Mouse (Mus musculus) T-helper 17 cell (primary cell): ENCODE data around the gene Tmed1.
"Not testable (repeated sequence)": the region's sequence is repeated elsewhere in the genome, so short reads cannot be mapped to it uniquely, and the experiment has no call there.

ENCODE experiments used
- in situ Hi-C, 2 experiments: fragments of 300-600 bp; cut with MboI, MseI; formaldehyde crosslinking; loops; 1 replicate in 1 of 2; 2 replicates in 1 of 2; pipeline ENCODE4 v1.15.1; 2025; ENCODE audit warnings: high pct_unique_total_duplicates in 2 of 2

Gene Tmed1

DNA sequence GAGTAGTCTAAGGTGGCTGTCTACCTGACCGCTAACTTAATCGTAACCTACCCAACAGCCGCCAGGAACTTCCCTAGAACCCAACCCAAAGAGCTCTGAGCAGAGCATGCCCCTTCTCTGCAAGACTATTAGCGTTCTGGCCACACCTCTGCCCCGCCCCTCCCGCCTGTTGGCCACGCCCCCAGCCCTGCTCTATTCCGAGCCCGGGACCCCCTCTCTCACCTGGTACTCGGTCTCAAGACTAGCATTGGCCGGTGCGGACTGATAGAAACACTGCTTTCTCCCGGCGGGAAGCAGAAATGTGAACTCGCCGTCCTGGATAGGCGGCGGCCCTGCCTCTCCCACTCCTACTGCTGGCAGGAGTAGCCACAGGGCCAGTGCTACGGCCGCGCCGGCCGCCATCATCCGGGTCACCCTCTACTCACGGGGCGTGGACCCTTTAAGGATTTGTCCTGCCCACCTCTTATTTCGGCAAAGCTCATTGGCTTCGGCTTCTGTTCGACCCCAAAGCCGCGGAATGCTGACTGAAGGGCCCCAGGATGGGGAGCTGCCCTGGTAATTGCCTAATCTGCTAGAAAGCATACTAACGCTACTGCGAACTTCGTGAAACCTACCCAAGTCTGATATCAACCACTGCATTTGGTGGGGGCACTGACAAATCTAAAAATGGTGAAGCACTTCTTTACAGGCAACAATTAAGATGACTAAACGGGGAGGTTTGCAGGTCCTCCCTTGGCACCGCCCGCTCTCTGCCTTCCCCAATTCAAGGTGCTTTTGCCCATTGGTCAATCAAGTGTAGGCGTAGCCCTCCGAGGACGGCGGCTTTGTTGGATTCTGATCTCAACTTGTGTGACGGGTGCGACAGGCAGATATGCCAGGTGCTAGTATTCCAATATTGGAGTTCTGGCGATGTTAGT lies at the start of gene Tmed1:
Gene Tmed1 (minus strand): TSS at position 481 of the 917 bp plus-strand sequence.
- in situ Hi-C loops = no loop called here

DNA sequence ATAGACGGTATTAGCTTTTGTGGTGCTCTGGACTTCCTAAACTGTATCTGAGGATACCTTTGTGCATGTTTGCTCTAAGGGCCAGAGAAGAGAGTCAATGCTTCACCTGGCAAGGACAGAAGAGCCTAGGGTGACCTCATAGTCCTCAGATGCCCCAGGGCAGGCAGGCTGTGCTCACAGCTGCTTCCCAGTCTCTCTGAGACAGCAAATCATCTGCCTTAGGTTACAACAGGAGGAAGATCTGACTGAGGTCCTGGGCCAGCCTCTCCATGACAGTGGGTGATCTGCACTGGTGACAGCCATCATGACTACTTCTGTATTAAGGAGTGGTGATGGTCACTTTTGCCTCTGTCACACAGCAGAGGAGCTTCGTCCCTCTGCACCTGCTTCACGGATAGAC lies 49.1 kb upstream of the Tmed1 start:
- in situ Hi-C loops = no loop called here

DNA sequence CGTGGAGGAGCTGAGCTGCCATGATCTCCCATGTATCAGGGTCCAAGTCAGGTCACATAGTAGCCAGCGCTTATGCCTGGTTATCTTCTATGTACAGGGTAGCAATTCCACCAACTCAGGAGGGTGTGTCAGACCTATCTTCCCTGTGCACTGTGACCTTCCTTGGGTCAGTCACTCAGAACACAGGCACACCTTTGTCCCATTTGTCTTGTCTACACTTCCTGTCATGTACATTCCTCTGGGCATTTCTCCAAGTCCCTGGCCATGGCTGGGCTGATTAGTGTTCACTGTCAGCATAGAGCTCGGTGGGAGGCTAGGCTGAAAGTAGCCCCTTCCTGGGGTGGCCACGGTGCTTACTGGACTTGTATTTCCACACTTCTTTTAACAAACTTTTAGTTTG lies 48.3 kb upstream of the Tmed1 start:
- in situ Hi-C loops = no loop called here

DNA sequence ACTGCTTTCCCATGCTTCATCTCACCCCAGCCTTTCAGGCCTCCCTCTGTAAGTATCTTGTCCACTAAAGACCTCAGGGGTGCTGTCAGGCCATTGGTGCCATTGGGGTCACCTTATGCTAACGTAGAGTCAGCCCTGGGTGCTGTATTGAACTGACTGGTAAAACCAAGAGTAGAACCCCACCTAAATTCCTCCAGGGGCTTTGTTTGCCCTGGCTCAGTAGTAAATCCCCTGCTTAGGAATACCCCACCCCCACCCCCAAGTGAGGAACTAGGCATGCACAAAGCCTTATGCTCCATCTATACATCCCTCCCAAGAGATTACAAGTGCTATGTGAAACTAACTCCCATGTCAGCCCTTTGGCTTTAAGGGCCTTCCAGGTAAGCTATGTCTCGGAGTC lies 47.5 kb upstream of the Tmed1 start:
- in situ Hi-C loops = no loop called here

DNA sequence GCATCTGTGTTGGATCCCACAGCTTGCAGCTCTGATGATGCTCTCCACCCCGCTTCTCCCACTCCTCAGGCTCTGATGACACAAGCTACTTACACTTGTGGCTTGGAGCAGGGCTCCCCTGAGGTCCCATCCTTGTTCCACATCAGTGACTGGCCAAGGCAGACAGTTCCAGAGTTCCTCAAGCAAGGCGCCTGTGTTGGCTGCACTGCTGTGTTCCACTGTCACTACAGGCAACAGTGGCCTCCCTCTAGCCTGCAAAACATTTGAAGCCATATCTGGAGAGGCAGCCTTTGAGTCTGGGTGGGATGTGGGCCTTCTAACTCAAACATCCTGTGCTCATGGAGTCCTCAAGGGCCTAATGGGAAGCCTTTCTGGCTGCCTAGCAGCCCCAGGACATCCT lies 46.9 kb upstream of the Tmed1 start:
- in situ Hi-C loops = no loop called here

DNA sequence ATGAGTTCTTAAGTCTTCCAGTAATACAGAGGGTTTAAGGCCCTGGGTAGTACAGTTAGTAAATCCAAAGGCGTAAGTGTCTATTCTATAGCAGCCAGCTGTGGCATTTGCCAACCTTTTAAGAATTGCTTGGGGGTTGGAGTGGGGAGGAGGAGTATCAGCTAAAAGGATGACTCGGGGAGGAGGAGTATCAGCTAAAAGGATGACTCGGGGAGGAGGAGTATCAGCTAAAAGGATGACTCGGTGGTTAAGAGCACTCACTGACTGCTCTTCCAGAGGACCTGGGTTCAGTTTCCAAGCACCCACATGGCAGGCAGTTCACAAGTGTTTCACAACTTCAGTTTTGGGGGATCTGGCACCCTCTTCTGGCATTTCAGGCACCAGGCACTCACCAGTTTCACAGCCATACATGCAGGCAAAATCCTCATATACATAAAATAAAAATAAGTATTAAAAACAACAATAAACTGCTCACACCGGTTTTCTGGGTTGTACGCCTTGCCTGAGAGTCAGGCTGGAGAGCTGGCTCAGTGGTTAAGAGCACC lies 45.2 kb upstream of the Tmed1 start:
- in situ Hi-C loops = no loop called here

DNA sequence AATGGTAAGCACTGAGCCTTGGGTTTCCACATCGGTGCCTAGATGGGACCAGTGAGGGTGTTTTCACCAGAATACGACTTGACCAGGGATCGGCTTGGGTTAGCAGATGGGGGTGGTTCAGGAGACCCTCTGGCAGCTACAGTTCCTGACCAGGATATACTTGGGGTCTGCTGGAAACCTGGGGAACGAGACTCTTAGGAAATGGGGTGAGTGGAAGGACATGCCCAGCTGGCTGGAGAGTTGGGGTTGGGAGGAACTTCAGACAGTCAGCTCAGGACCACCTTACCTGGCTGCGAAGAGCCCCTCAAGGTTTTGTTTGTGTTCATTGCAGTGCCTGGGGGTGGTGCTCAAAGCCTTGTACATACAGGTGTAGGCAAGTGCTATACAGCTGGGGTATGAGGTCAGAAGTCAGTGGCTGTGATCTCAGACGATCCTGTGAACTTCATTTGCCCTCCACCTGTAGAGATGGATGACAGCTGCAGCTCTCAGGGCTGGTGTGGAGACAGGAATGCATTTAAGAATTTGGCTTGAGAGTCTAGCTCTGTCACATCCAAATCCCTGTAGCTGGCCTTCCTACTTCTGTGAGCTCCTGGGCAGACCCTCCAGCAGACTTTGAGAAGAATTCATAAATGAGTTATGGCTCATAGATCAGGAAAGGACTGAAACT lies 43.7 kb upstream of the Tmed1 start:
- in situ Hi-C loops = no loop called here

DNA sequence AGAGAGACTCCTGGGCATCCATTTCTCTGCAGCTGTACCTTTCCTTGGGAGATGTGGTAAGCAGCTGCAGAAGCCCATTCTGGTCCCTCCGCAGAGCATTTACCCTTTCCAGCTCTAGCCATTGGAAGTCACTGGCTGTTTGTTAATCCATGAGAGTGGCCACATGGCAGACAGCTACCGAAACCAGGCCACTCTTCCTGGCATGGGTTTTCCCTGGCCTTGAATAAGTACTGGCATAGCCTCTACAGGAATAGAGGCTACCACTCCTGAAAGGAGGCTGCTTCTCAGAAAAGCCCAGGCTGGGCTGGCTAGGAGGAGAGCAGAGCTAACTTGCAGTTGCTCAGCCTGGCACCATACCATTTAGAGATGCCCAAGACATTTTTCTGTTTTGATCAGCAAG lies 41.0 kb upstream of the Tmed1 start:
- in situ Hi-C loops = no loop called here

DNA sequence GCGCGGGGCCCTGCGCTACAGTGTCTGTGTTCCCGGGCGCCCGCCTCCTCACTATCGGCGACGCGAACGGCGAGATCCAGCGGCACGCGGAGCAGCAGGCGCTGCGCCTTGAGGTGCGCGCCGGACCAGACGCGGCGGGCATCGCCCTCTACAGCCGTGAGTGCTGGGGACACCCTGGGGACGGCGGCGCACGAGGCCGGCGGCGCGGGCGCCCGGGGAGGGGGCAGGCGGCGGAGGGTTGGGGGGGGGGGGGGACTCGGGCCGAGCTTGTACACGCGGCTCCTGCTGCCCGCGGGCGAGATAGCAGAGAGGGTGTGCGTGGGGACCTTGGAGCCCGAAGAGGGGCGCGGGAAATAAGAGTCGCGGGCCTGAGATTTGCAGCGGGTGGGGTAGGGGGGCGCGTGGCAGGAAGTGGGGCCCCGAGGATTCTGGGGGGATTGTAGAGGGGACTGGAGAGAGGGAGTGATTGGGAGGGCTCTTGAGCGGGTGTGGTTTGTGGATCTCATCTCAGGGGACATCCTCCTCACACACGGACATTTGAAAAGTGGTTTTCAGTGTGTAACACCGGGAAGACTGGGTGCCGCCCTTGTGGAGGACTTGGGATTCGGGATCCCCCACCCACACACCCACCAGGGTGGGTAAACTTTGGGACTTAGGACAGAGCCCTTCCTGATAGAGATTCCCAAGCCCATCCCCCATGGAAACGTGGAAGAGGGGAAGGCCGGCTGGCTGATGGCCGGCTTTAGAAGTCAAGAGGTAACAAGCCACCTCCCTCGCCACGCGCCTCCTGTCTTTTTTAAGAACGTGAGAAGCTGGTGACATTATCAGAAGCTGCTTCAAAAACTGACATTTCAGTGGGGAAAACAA lies 37.3 kb upstream of the Tmed1 start:
- in situ Hi-C loops = no loop called here

DNA sequence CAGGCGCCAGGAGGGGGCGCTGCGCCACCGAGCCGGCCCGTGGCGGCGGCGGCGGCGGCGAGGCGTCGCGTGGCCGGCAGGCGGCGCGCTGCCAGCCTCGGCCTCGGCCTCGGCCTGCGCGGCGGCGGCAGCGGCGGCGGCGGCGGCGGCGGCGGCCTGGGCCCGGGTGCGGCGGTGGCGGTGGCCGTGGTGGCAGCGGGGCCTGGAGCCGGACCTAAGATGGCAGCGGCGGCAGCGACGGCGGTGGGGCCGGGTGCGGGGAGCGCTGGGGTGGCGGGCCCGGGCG lies 36.7 kb upstream of the Tmed1 start, which contains the start of gene Carm1:
Gene Carm1 (plus strand): TSS at position 106 of the 286 bp plus-strand sequence.
- in situ Hi-C loops = no loop called here

DNA sequence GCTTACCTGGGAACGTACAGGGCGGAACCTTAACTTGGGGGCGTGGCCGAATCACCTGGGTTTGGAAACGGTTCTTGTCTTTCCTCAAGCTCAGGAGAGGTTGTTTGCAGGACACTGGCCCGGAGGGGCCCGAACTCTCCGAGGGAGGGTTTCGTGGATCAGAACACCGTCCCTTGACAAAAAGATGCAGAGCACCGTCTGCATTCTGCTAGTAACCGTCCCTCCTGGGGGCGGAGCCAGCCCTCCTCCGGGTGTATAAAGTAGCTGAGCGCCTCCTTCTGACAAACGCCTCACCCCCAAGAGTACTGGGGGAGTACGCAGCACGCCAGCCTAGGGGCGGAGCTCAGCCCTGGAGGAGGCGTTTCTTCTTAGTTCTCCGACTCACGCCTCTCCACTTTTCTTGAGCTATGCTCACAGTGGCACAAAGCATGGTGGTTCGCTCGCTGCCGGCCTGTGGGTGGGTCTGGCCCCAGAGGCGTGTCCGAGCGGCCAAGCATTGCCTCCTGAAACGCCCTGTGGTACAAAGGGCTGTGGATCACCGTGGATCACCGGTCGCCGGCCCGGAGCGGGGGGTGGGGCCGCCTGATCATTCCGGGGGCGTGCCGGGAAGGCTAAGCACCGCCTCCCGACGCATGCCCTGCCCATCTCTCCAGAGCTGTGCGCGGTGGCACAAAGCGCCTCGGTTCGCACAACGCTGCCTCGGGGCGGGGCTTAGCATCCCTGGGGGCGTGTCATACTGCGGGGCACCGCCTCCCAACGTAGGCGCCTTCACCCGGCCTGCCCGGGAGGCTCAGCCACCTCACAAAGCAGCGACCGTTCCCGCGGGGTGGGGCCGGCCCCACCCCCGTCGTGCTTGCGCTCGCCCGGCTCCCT lies 36.1 kb upstream of the Tmed1 start:
- in situ Hi-C loops = no loop called here

DNA sequence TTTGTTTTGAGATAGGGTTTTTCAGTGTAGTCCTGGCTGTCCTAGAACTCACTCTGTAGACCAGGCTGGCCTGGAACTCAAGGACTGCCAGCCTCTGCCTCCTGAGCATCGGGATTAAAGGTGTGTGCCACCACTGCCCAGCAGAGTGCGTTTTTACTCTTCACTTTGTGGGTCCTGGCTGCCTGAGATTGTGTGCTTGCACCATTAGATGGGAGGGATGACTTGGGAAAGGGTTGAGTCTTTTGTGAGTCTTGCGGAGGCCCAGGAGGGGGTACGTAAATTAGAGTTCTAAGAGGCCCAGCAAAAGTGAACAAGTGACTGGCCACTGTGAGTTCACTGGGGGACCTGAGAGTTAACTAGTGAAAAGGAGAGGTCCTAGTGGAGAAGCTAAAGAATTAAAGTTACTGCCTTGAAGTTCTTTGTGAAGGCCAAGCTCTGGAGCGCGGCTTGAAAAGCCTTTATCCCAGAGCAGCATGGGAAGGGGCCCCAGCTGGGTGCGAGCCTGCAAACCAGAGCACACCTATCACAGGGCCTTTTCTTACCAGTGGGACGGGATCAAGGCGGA lies 35.4 kb upstream of the Tmed1 start:
- in situ Hi-C loops = no loop called here

DNA sequence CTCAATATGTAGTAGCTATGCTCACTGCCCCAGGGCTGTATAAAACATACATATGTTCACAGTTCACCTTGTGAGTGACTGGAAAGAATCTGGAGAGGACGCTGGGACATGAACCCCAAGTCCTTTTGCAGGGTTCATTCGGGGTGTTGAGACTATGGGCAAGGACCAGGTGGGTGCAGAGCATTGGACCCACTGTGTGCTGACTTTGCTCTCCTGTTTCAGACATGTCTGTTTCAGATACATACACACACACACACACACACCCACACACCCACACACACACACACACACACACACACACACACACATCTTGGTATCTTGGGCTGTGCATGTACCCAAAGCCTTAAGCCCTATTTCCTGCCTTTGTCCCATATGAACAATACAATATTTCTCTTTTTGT lies 31.9 kb upstream of the Tmed1 start:
- in situ Hi-C loops = not testable (repeated sequence)

DNA sequence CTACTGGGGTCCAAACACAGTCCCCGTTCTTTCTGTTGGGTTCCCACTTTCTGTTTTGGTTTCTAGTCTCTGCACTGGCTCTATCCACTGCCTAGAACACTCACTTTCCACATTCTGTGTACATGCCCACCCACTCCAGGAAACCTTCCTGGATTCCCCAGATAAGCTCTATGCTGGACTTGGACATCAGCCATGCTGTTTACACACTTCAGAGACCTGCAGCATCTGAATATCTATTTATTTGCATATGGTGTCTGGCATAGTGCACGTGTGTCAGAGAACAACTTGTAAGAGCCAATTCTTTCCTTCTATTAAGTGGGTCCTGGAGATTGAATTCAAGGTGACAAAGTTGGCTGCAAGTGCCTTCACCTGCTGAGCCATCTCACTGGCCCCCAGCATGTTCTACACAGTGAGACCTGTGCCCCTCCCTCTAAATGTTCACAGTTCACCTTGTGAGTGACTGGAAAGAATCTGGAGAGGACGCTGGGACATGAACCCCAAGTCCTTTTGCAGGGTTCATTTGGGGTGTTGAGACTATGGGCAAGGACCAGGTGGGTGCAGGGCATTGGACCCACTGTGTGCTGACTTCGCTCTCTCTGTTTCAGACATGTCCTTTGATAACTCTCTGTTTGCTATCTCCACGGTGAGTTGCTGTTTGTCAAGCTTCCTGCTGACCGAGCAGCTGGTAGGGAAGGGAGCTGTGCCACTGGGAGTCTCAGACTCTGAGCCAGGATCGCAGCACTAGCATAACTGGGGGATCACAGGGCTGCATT lies 30.1 kb upstream of the Tmed1 start:
- in situ Hi-C loops = no loop called here

DNA sequence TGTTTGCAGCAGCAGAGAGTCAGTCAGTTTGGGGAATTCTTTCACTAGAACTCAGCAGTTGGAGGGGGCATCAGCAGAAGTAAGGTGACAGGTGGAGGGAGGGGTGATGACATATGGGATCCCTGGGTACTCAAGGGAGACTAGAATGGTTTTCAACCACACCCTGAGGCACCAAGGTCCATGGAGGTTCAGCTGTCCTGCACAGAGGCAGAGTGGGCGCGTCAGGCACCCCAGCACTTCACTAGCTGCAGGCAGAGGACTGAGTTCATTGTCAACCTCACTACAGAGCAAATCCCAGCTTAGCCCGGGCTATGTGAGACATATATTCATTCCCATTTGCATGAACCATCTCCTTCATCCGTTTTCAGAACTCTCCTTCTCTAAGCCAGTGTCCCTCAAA lies 27.0 kb upstream of the Tmed1 start:
- in situ Hi-C loops = no loop called here

DNA sequence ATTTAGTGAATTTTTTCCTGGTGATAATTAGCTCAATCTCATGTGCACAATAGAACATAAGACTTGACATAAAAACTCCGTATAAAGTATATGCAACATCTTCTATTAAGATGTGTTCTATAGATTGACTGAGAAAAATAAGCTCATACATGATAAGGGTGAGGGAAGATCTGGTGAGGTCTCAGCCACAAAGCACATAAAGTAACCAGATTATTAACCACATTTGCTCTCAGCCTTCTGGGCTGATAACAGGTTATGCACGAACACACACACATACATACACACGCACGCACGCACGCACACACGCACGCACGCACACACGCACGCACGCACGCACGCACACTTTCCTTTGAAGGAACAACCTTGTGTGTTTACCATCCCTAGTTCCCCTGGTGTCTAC lies 26.4 kb upstream of the Tmed1 start:
- in situ Hi-C loops = no loop called here

DNA sequence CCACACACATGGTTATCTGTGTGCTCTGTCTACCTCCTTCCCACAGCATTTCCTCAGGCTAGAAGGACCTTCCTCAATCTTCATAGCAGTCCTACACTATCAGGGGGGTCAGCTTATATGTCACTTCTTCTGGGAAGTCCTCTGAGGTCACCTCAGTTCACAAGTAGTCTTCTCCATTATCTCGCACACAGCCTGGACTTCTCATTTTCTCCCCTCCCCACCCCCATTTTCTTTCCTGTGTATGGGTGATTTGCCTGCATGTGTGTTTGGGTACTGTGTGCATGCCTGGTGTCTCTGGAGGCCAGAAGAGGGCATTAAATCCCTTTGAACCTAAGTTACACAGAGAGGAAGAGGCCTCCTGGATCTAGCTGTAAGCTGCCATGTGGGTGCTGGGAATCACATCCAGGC lies 17.9 kb upstream of the Tmed1 start:
- in situ Hi-C loops = no loop called here

DNA sequence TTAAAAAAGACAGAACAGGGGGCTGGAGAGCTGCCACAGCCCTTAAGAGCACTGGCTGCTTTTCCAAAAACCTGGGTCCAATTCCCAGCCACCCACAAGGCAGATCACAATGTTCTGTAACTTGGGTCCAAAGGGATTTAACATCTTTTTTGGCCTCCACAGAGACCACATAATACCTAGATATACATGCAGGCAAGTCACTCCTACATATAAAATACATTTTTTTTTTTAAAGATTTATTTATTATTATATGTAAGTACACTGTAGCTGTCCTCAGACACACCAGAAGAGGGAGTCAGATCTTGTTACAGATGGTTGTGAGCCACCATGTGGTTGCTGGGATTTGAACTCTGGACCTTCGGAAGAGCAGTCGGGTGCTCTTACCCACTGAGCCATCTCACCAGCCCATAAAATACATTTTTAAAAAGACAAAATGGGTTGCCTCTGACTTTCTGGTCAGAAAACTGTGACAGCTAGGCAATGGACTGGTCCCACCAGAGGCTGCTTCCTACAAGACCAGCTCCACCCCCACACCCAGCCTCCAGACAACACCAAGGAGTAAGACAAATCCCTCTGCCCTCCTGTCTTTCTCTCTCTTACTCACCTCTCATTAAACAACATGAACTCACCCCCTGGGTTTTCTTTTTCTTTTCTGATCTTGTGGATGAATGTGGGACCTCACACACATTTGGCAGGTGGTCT lies 17.2 kb upstream of the Tmed1 start:
- in situ Hi-C loops = no loop called here

DNA sequence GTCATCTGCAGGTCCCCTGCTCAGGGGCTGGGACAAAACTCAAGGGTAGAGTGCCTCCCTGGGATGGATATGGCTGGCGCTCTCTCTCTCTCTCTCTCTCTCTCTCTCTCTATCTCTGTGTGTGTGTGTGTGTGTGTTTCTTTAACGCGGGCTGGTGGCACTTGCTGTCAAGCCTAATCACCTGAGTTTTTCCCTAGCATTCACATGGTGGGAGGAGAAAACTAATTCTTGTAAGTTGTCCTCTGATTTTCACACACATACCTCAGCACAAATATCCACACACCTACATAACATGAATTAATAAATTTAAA lies 16.5 kb upstream of the Tmed1 start:
- in situ Hi-C loops = no loop called here
